Mouse (Mus musculus) forebrain, postnatal 0 days (tissue): ENCODE data around the gene Bscl2. TPM values are rescaled to one million over a fixed set of nuclear protein-coding genes. Genes with fewer than 3 reads are reported as not detected.
A peak's percentile ranks its signal among the peaks of the same experiment; 100 is the strongest.

Experiments used
- ATAC-seq: fragments of 200-750 bp; cut with Nextera tagmentation; 2 replicates; pipeline ENCODE4 v1.8.0; 2017; ENCODE audit warnings: mild to moderate bottlenecking, moderate library complexity
- DNase-seq: peaks from one replicate; pipeline ENCODE4 v3.0.0-alpha.2; 2015
- H3K27ac ChIP-seq: fragments of 300-500 bp; sonication (generic); 2 replicates; pipeline ENCODE4 v1.5.1; 2014; ENCODE audit warnings: low read depth, mild to moderate bottlenecking, antibody characterized with exemption, low read length, moderate library complexity, mixed read lengths
- H3K27me3 ChIP-seq: fragments of 300-500 bp; sonication (generic); 2 replicates; pipeline ENCODE4 v1.6.1; 2014; ENCODE audit warnings: mild to moderate bottlenecking, low read length, mixed read lengths; ENCODE audit not compliant: insufficient read depth
- H3K36me3 ChIP-seq: fragments of 300-500 bp; sonication (generic); 2 replicates; pipeline ENCODE4 v1.6.1; 2014; ENCODE audit warnings: mild to moderate bottlenecking, moderate library complexity; ENCODE audit not compliant: insufficient read depth
- H3K4me1 ChIP-seq: fragments of 300-500 bp; sonication (generic); 2 replicates; pipeline ENCODE4 v1.6.1; 2014; ENCODE audit warnings: antibody characterized with exemption; ENCODE audit not compliant: insufficient read depth
- H3K4me2 ChIP-seq: fragments of 300-500 bp; sonication (generic); 2 replicates; pipeline ENCODE4 v1.6.1; 2014; ENCODE audit warnings: low read depth, mild to moderate bottlenecking, moderate library complexity
- H3K4me3 ChIP-seq: fragments of 300-500 bp; sonication (generic); 2 replicates; pipeline ENCODE4 v1.5.1; 2014; ENCODE audit warnings: low read depth, low read length, mixed read lengths
- H3K9ac ChIP-seq: fragments of 300-500 bp; sonication (generic); 2 replicates; pipeline ENCODE4 v1.6.1; 2014; ENCODE audit warnings: mild to moderate bottlenecking
- H3K9me3 ChIP-seq: fragments of 300-500 bp; sonication (generic); 2 replicates; pipeline ENCODE4 v1.6.1; 2016; ENCODE audit warnings: low read length
- CTCF ChIP-seq: sonication (generic); IDR thresholded peaks from 2 replicates; pipeline ENCODE4 v1.5.1; 2016; ENCODE audit warnings: antibody characterized with exemption, control low read depth, low read depth
- WGBS: fragments of 180-500 bp; shearing (Covaris S2); extraction: QIAGEN DNeasy Blood & Tissue Kit; methylation state at CpG from one replicate; pipeline ENCODE4 v1.1.7; 2014; 5-methylcytosine and 5-hydroxymethylcytosine counted together
- polyA plus RNA-seq: library from polyadenylated mRNA; unstranded; fragments of >200 nt; fragmentation: Nextera tagmentation; extraction: Ambion mirVana; gene quantifications from 2 replicates; pipeline ENCODE4 v1.2.1, GENCODE M21; 2015
- total RNA-seq: library from RNA; depleted of rRNA; stranded (reverse); fragments of >200 nt; gene quantifications from 2 replicates; pipeline ENCODE4 v1.2.3, GENCODE M21; 2014

Bscl2 gene
- total and polyA plus RNA-seq, 2 experiments from 2014 or later: 81.5 to 88.9 TPM

GRCm38 (mm10) chr19:8802130-8802821 lies 35.0 kb upstream of the Bscl2 start, which contains the start of gene Zbtb3:
Gene Zbtb3 (plus strand): TSS chr19:8802555.
- H3K4me2 ChIP-seq: peak within 1 kb of the TSS; percentile 75
- H3K27ac ChIP-seq: peak within 1 kb of the TSS; percentile 90
- DNase-seq (peak; percentile 97), ATAC-seq (peak; percentile 97)
- H3K36me3 ChIP-seq: peaks cover 2% of the 10 kb centered on the region; the same call in 1 of the 2 replicates
- no peak for TF ChIP-seq CTCF
- 2% methylated on average over 30 of the region's 30 CpGs for WGBS
- H3K4me1 ChIP-seq: peaks cover 7% of the 10 kb centered on the region
- H3K27me3 ChIP-seq: no peaks in the 10 kb centered on the region
- no peaks in the 10 kb centered on the region for H3K9me3 ChIP-seq
- peak within 1 kb of the TSS; percentile 56 for H3K9ac ChIP-seq
- H3K4me3 ChIP-seq: peak within 1 kb of the TSS; percentile 58

DNA sequence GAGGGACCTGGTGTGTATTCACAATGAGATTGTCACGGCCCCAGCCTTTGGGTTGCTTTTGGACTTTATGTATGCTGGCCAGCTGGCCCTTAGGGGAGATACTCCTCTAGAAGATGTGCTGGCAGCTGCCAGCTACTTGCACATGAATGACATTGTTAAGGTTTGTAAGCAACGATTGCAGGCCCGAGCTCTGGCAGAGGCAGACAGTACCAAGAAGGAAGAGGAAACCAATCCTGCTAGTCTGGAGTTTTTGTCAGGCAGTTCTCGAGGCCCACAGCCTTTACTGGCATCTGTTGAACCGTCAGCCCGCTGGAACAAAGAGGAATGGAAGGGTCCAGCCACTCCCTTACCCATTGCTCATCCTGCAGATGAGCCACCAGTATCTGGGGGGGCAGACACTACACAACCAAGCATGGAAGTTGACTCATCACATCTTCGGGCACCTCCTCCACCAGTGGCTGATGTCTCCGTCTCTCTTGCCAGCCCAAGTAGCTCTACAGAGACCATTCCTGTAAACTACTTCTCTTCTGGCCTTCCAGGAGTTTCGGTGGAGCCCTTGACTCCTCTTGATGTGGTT lies 34.0 kb upstream of the Bscl2 start:
- WGBS: 91% methylated on average over 9 of the region's 9 CpGs
- Histone ChIP-seq H3K4me2 (peak overlapping the region; percentile 75), H3K36me3 (peaks cover 5% of the 10 kb centered on the region; the same call in 1 of the 2 replicates), H3K27me3 (no peaks in the 10 kb centered on the region), H3K9me3 (no peaks in the 10 kb centered on the region), H3K4me3 (peak overlapping the region; percentile 58; the same call in 1 of the 2 replicates), H3K9ac (peak overlapping the region; percentile 56; the same call in 1 of the 2 replicates), H3K27ac (peak overlapping the region; percentile 90; the same call in 1 of the 2 replicates), H3K4me1 (peaks cover 7% of the 10 kb centered on the region)
- DNase-seq: no peak
- ATAC-seq: no peak
- TF ChIP-seq CTCF: no peak

DNA sequence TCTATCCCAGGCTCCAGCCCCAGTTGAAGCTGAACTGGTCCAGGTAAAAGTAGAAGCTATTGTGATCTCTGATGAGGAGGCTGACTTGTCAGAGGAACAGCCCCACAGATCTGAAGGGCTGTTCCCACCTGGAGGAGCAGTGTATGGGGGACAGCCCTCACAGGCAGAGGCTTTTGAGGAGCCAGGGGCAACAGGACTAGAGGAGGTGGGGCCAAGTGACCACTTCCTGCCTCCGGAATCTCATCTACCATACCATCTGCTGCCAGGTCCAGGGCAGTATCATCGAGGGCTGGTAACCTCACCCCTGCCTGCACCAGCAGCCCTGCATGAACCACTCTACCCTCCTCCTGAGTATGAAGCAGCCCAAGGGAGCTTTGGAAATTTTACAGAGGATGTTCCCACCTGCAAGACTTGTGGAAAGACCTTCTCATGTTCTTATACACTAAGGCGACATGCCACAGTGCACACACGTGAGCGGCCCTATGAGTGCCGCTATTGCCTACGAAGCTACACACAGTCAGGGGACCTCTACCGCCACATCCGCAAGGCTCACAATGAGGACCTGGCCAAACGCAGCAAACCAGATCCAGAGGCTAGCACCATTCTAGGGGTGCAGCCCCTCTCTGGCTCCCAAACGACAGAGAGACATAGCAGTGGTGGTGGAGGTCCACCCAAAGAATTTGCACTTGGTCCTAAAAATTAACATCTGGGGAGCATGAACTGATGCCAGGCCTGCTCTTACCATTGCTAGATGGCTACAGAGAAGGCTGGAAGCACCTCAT lies 33.2 kb upstream of the Bscl2 start:
- DNase-seq (no peak), ATAC-seq (no peak)
- Histone ChIP-seq H3K4me2 (no peak overlapping the region), H3K4me1 (peaks cover 7% of the 10 kb centered on the region), H3K36me3 (peaks cover 12% of the 10 kb centered on the region; the same call in 1 of the 2 replicates), H3K4me3 (no peak overlapping the region), H3K9me3 (no peaks in the 10 kb centered on the region), H3K27ac (no peak overlapping the region), H3K9ac (no peak overlapping the region), H3K27me3 (no peaks in the 10 kb centered on the region)
- no peak for TF ChIP-seq CTCF
- WGBS: 94% methylated on average over 11 of the region's 11 CpGs

DNA sequence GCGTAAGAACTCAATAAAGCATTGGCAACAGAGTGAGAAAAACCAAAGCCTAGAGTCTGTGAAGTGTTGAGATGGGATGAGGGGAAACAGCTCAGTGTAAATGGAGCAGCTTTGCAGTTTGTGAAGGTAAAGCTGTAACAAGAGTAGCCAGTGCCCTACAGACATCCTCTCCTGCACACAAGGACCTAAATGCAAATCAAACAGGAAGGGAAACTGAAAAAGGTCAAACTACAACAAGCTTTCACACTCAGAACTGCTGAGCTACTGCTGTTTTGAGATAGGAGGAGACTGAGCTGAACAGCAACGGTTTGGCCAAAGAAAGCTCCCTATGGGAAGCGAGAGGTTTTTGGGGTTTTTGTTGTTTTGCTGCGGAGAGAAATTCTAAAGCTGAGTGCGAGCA lies 30.5 kb upstream of the Bscl2 start:
- Histone ChIP-seq H3K27ac (no peak overlapping the region), H3K4me1 (peaks cover 7% of the 10 kb centered on the region), H3K27me3 (no peaks in the 10 kb centered on the region), H3K4me3 (no peak overlapping the region), H3K9me3 (no peaks in the 10 kb centered on the region), H3K4me2 (no peak overlapping the region), H3K36me3 (peaks cover 30% of the 10 kb centered on the region), H3K9ac (no peak overlapping the region)
- TF ChIP-seq CTCF: no peak
- DNase-seq (no peak), ATAC-seq (no peak)
- WGBS: 89% methylated on average over 5 of the region's 5 CpGs

DNA sequence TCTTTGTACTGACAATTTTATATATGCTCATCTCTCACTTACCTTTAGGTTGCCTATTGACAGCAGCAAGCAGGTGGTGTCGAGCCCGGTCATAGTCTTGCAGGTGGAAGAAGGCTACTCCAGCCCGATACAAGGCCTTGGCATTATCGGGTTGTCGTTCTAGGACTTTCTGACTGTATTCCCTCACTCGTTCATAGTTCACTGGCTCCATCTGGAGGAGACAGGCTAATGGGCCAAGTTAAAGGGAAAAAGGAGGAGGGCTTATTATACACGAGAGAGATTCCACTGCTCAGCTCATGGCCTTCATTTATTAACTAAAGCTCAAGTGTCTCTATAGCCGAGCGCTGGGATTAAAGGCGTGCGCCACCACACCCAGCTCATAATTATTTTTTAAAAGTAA lies 21.5 kb upstream of the Bscl2 start:
- ATAC-seq: no peak
- peak; percentile 36 for TF ChIP-seq CTCF
- Histone ChIP-seq H3K9me3 (no peaks in the 10 kb centered on the region), H3K36me3 (peaks cover 12% of the 10 kb centered on the region), H3K4me2 (no peak overlapping the region), H3K4me1 (peaks cover 18% of the 10 kb centered on the region), H3K27me3 (no peaks in the 10 kb centered on the region), H3K27ac (no peak overlapping the region), H3K4me3 (no peak overlapping the region), H3K9ac (no peak overlapping the region)
- 65% methylated on average over 11 of the region's 11 CpGs for WGBS
- DNase-seq: no peak

DNA sequence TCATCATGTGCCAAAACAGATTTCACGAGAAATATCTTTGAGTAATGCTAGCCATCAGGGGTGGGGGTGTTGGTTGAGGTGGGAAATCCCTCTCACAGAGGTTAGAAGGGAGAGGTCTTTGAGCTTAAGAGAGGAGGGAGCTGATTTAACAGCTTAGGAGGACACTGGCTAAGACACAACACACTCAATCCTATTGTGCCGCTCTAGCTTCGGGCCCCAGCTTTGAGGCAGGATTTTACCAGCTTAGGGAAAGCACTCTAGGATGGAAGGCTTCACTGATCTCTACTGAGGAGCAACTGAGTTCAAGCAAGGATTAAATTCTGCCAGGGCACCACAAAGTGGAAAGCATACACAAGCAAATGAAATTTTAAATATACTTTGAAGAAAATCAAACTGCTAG lies 20.3 kb upstream of the Bscl2 start:
- Histone ChIP-seq H3K27ac (no peak overlapping the region), H3K4me3 (no peak overlapping the region), H3K9me3 (no peaks in the 10 kb centered on the region), H3K36me3 (peaks cover 4% of the 10 kb centered on the region), H3K27me3 (no peaks in the 10 kb centered on the region), H3K4me1 (peaks cover 28% of the 10 kb centered on the region), H3K4me2 (peak overlapping the region; percentile 17; the same call in 1 of the 2 replicates), H3K9ac (peak overlapping the region; percentile 29; the same call in 1 of the 2 replicates)
- ATAC-seq (no peak), DNase-seq (no peak)
- 55% methylated on average over 3 of the region's 3 CpGs for WGBS
- TF ChIP-seq CTCF: no peak
